Mouse (Mus musculus) heart, embryonic 14.5 days (tissue): ENCODE data around the gene Lmod3. TPM values are rescaled to one million over a fixed set of nuclear protein-coding genes. Genes with fewer than 3 reads are reported as not detected.

Experiments
- ATAC-seq: fragments of 200-750 bp; cut with Nextera tagmentation; 2 replicates; pipeline ENCODE4 v1.8.0; 2017; ENCODE audit warnings: low read depth, moderate TSS enrichment; ENCODE audit not compliant: insufficient number of reproducible peaks, insufficient read depth, low FRiP score
- H3K27ac ChIP-seq, 2 experiments: fragments of 200-500 bp in 1 of 2; fragments of 300-500 bp in 1 of 2; sonication (generic) in 1 of 2; replicated peaks in 1 of 2; 2 replicates each; pipeline ENCODE4 v1.5.1; 2012 to 2014; ENCODE audit warnings: low read depth in 2 of 2, low read length in 2 of 2, control low read depth in 1 of 2, mild to moderate bottlenecking in 1 of 2, mixed read lengths in 1 of 2; ENCODE audit not compliant: control insufficient read depth in 1 of 2, insufficient read depth in 1 of 2
- H3K27me3 ChIP-seq: fragments of 300-500 bp; sonication (generic); 2 replicates; pipeline ENCODE4 v1.6.1; 2014; ENCODE audit warnings: mild to moderate bottlenecking, low read length, control low read depth; ENCODE audit not compliant: control insufficient read depth, insufficient read depth
- H3K36me3 ChIP-seq: fragments of 300-500 bp; sonication (generic); 2 replicates; pipeline ENCODE4 v1.6.1; 2014; ENCODE audit warnings: mild to moderate bottlenecking, control low read depth, low read length, mixed read lengths; ENCODE audit not compliant: control insufficient read depth, insufficient read depth
- H3K4me1 ChIP-seq, 2 experiments: fragments of 200-500 bp in 1 of 2; fragments of 300-500 bp in 1 of 2; sonication (generic) in 1 of 2; 2 replicates each; pipeline ENCODE4 v1.6.1; 2012 to 2014; ENCODE audit warnings: low read length in 2 of 2, control low read depth in 1 of 2, mixed read lengths in 1 of 2; ENCODE audit not compliant: control insufficient read depth in 2 of 2, insufficient read depth in 2 of 2
- H3K4me2 ChIP-seq: fragments of 300-500 bp; sonication (generic); 2 replicates; pipeline ENCODE4 v1.6.1; 2014; ENCODE audit warnings: mild to moderate bottlenecking, low read length
- H3K4me3 ChIP-seq, 2 experiments: fragments of 200-500 bp in 1 of 2; fragments of 300-500 bp in 1 of 2; sonication (generic) in 1 of 2; 2 replicates each; pipeline ENCODE4 v1.5.1; 2012 to 2014; ENCODE audit warnings: low read length in 2 of 2, mild to moderate bottlenecking in 2 of 2, control low read depth in 1 of 2, low read depth in 1 of 2, moderate library complexity in 1 of 2; ENCODE audit not compliant: control insufficient read depth in 1 of 2, insufficient read depth in 1 of 2
- H3K9ac ChIP-seq: fragments of 300-500 bp; sonication (generic); 2 replicates; pipeline ENCODE4 v1.6.1; 2014; ENCODE audit warnings: mild to moderate bottlenecking, low read length
- H3K9me3 ChIP-seq: fragments of 300-500 bp; sonication (generic); 2 replicates; pipeline ENCODE4 v1.6.1; 2016; ENCODE audit warnings: low read length, control low read depth; ENCODE audit not compliant: control insufficient read depth
- WGBS: fragments of 180-500 bp; shearing (Covaris S2); extraction: QIAGEN DNeasy Blood & Tissue Kit; methylation state at CpG from one replicate; pipeline ENCODE4 v1.1.7; 2014; 5-methylcytosine and 5-hydroxymethylcytosine counted together
- polyA plus RNA-seq: library from polyadenylated mRNA; unstranded; fragments of >200 nt; fragmentation: Nextera tagmentation; extraction: Ambion mirVana; gene quantifications from 2 replicates; pipeline ENCODE4 v1.2.1, GENCODE M21; 2014

Gene Lmod3
- polyA plus RNA-seq, 1 experiment from 2014 or later = 21.7 TPM

- no peak overlapping the region for H3K9ac ChIP-seq
- no peak overlapping the region for H3K4me2 ChIP-seq
- WGBS = 79% methylated on average over 19 of the region's 19 CpGs
- no peak overlapping the region for H3K27ac ChIP-seq
- no peaks in the 10 kb centered on the region for H3K27me3 ChIP-seq
- no peak overlapping the region for H3K4me3 ChIP-seq
- peaks cover 32% of the 10 kb centered on the region for H3K36me3 ChIP-seq
- no peaks in the 10 kb centered on the region for H3K9me3 ChIP-seq
- no peak for ATAC-seq
- H3K4me1 ChIP-seq = peaks cover 9 to 16% of the 10 kb centered on the region in 2 experiments
Measured at GRCm38 (mm10) chr6:97288047-97288855, 35.7 kb upstream of the Lmod3 start.

- ATAC-seq = no peak
- no peaks in the 10 kb centered on the region for H3K27me3 ChIP-seq
Measured at GRCm38 (mm10) chr6:97286332-97286731, 33.8 kb upstream of the Lmod3 start.

DNA sequence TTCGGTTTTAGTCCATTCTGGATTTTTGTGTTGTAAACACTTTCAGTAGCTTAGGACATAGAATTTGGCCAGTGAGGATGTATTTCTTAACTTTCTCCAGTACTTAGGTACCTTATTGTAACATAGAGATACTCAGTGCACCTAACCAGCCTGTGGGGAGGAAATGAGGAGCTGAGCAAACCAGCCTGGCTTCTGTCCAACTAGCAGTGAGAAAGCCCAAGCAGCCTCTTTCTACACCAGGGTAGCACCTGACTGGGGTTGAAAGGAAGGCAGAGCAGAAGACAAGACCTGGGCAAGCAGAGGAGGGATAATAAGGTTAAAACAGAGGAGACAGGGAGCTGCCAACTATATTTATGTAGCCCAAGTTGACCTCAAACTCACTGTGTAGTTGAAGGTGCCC is 31.1 kb upstream of the Lmod3 start:
- Histone ChIP-seq H3K27ac (no peak overlapping the region), H3K27me3 (no peaks in the 10 kb centered on the region), H3K4me2 (no peak overlapping the region), H3K9ac (no peak overlapping the region), H3K9me3 (no peaks in the 10 kb centered on the region), H3K4me3 (no peak overlapping the region), H3K4me1 (peaks cover 6% of the 10 kb centered on the region in 2 experiments), H3K36me3 (peaks cover 16% of the 10 kb centered on the region)
- no peak for ATAC-seq
- 87% methylated on average over 1 of the region's 1 CpGs for WGBS

More at GRCm38 (mm10) chr6:97286332-97286731, 33.8 kb upstream of the Lmod3 start:
- H3K4me2 ChIP-seq = no peak overlapping the region
- WGBS = 89% methylated on average over 5 of the region's 5 CpGs
- no peak overlapping the region for H3K9ac ChIP-seq
- no peak overlapping the region for H3K4me3 ChIP-seq
- H3K9me3 ChIP-seq = no peaks in the 10 kb centered on the region
- peaks cover 18% of the 10 kb centered on the region for H3K36me3 ChIP-seq
- no peak overlapping the region for H3K27ac ChIP-seq
- H3K4me1 ChIP-seq = peaks cover 6 to 10% of the 10 kb centered on the region in 2 experiments

- Histone ChIP-seq H3K9me3 (no peaks in the 10 kb centered on the region), H3K27me3 (no peaks in the 10 kb centered on the region), H3K36me3 (no peaks in the 10 kb centered on the region), H3K4me2 (peak overlapping the region; percentile 74; the same call in 1 of the 2 replicates), H3K4me3 (no peak overlapping the region), H3K27ac (no peak overlapping the region; a peak in 1 of 4 replicates), H3K4me1 (peaks cover 14 to 24% of the 10 kb centered on the region in 2 experiments), H3K9ac (0 out of 2 replicates have a peak overlapping the region, but pooled peaks have one; percentile 16)
- WGBS = 49% methylated on average over 6 of the region's 6 CpGs
- ATAC-seq = no peak
Measured at GRCm38 (mm10) chr6:97278878-97279277, 26.3 kb upstream of the Lmod3 start.

GRCm38 (mm10) chr6:97278014-97278787 is 25.6 kb upstream of the Lmod3 start:
- 2% methylated on average over 19 of the region's 19 CpGs for WGBS
- peak overlapping the region; percentile 64 for H3K9ac ChIP-seq
- peak overlapping the region; percentile 32 to 34 for H3K4me3 ChIP-seq
- H3K9me3 ChIP-seq = no peaks in the 10 kb centered on the region
- peak; percentile 60 for ATAC-seq
- H3K27me3 ChIP-seq = no peaks in the 10 kb centered on the region
- H3K4me1 ChIP-seq = peaks cover 11 to 27% of the 10 kb centered on the region in 2 experiments
- peak overlapping the region; percentile 25 to 50 for H3K27ac ChIP-seq
- no peaks in the 10 kb centered on the region for H3K36me3 ChIP-seq
- H3K4me2 ChIP-seq = peak overlapping the region; percentile 74

- H3K4me2 ChIP-seq = no peak overlapping the region
- H3K4me1 ChIP-seq = peaks cover 11 to 30% of the 10 kb centered on the region in 2 experiments
- H3K27ac ChIP-seq = no peak overlapping the region
- ATAC-seq = no peak
- H3K36me3 ChIP-seq = no peaks in the 10 kb centered on the region
- no peaks in the 10 kb centered on the region for H3K27me3 ChIP-seq
- no peak overlapping the region for H3K9ac ChIP-seq
- no peaks in the 10 kb centered on the region for H3K9me3 ChIP-seq
- WGBS = 46% methylated on average over 5 of the region's 5 CpGs
- no peak overlapping the region for H3K4me3 ChIP-seq
Measured at GRCm38 (mm10) chr6:97276890-97277497, 24.4 kb upstream of the Lmod3 start.

GRCm38 (mm10) chr6:97276366-97276765 is 23.8 kb upstream of the Lmod3 start:
- 27% methylated on average over 4 of the region's 4 CpGs for WGBS
- no peaks in the 10 kb centered on the region for H3K36me3 ChIP-seq
- no peak for ATAC-seq
- no peak overlapping the region for H3K27ac ChIP-seq
- H3K4me1 ChIP-seq = peaks cover 11 to 30% of the 10 kb centered on the region in 2 experiments
- H3K9me3 ChIP-seq = no peaks in the 10 kb centered on the region
- no peaks in the 10 kb centered on the region for H3K27me3 ChIP-seq
- no peak overlapping the region for H3K4me3 ChIP-seq
- no peak overlapping the region for H3K9ac ChIP-seq
- 0 out of 2 replicates have a peak overlapping the region, but pooled peaks have one; percentile 16 for H3K4me2 ChIP-seq
